Mouse (Mus musculus) CH12.LX (cell line): Measurements from ENCODE around the gene Hist1h2bf.

Source experiments
- BHLHE40 ChIP-seq: IDR thresholded peaks from 2 replicates; pipeline ENCODE4 v1.6.1; 2011; ENCODE audit warnings: mild to moderate bottlenecking, low read depth, low read length, improper control_type of control experiment
- CHD1 ChIP-seq: IDR thresholded peaks from 2 replicates; pipeline ENCODE4 v1.6.1; 2012; ENCODE audit warnings: low read depth, low read length, improper control_type of control experiment, inconsistent platforms
- CTCF ChIP-seq, 2 experiments: IDR thresholded peaks in 1 of 2; conservative IDR thresholded peaks in 1 of 2; 2 replicates each; pipeline ENCODE4 v1.5.1; 2011 to 2012; ENCODE audit warnings: low read depth in 2 of 2, low read length in 2 of 2, improper control_type of control experiment in 1 of 2, inconsistent platforms in 1 of 2, mild to moderate bottlenecking in 1 of 2, moderate library complexity in 1 of 2
- EP300 ChIP-seq: IDR thresholded peaks from 2 replicates; pipeline ENCODE4 v1.6.1; 2011; ENCODE audit warnings: low read length, improper control_type of control experiment
- GABPA ChIP-seq: IDR thresholded peaks from 2 replicates; pipeline ENCODE4 v1.6.1; 2012; ENCODE audit warnings: low read depth, low read length, improper control_type of control experiment, inconsistent platforms; ENCODE audit not compliant: insufficient replicate concordance
- HCFC1 ChIP-seq: IDR thresholded peaks from 2 replicates; pipeline ENCODE4 v1.6.1; 2012; ENCODE audit warnings: low read depth, mild to moderate bottlenecking, inconsistent platforms, low read length, improper control_type of control experiment
- MXI1 ChIP-seq: IDR thresholded peaks from 2 replicates; pipeline ENCODE4 v1.6.1; 2011; ENCODE audit warnings: mild to moderate bottlenecking, low read depth, low read length, improper control_type of control experiment
- POLR2A ChIP-seq: IDR thresholded peaks from 2 replicates; pipeline ENCODE4 v1.6.1; 2011; ENCODE audit warnings: low read depth, mild to moderate bottlenecking, improper control_type of control experiment, low read length
- POLR2AphosphoS2 ChIP-seq: IDR thresholded peaks from 2 replicates; pipeline ENCODE4 v1.6.1; 2011; ENCODE audit warnings: low read depth, low read length, improper control_type of control experiment
- RCOR1 ChIP-seq: conservative IDR thresholded peaks from 2 replicates; pipeline ENCODE4 v1.6.1; 2012; ENCODE audit warnings: low read depth, mild to moderate bottlenecking, inconsistent platforms, low read length, improper control_type of control experiment
- SIN3A ChIP-seq: IDR thresholded peaks from 2 replicates; pipeline ENCODE4 v1.6.1; 2012; ENCODE audit warnings: low read length, improper control_type of control experiment, inconsistent platforms
- USF1 ChIP-seq: IDR thresholded peaks from 2 replicates; pipeline ENCODE4 v1.6.1; 2014; ENCODE audit warnings: low read depth, mild to moderate bottlenecking, inconsistent platforms, low read length, improper control_type of control experiment
- ZNF384 ChIP-seq: IDR thresholded peaks from 2 replicates; pipeline ENCODE4 v1.6.1; 2012; ENCODE audit warnings: low read depth, low read length, improper control_type of control experiment, inconsistent platforms

DNA sequence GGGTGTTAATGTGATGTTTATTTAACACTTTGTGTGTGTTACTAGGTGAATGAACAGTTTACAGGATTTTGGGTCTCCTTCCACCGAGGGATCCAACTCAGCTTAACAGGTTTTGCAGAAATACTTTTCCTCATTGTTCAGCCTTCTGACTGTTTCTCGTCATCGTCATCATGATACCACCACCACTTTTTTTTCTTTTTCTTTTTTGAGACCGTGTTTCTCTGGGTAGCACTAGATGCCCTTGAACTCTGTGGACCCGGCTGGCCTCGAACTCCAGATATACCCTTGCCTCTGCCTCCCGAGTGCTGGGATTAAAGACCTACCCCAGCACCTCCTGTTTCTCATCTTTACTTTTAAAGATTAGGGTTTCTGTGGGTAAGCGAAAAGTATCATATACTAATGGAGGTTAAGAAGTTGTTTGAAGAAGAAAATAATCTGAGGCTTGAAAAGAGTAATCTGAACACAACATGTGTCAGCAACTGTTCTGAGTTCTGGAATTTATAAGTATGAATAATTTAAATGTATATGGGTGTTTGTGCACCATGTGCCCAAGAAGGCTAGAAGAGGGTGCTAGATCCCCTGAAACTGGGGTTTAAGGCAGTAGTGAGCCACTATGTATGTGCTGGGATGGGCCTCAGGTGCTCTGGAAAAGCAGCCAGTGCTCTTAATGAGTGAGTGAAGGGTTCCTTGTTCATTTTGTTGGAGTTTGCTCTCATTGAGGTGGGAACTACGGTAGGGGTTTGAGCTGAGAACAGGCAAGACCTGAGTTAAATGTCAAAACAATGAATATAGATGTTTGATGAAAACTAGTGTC, 41.5 kb downstream of the Hist1h2bf start:
- TF ChIP-seq MXI1, result no peak
- TF ChIP-seq POLR2A, result no peak
- TF ChIP-seq SIN3A, result no peak
- TF ChIP-seq GABPA, result no peak
- TF ChIP-seq POLR2AphosphoS2, result no peak
- TF ChIP-seq RCOR1, result no peak
- no peak for TF ChIP-seq EP300
- no peak for TF ChIP-seq CTCF (conservative IDR thresholded peaks at IDR 0.05 in 1 of 2, IDR thresholded peaks at IDR 0.05 in 1 of 2; ENCODE audit: low read depth in 2 of 2, low read length in 2 of 2)
- TF ChIP-seq USF1, result no peak
- TF ChIP-seq ZNF384, result peak; percentile 70
- TF ChIP-seq HCFC1, result peak; percentile 19; the same call in 1 of the 2 replicates
- no peak for TF ChIP-seq BHLHE40
- TF ChIP-seq CHD1, result no peak
